Mouse (Mus musculus) forebrain, embryonic 10.5 days (tissue): ENCODE results near the gene Utrn. TPM values are rescaled to one million over a fixed set of nuclear protein-coding genes. Genes with fewer than 3 reads are reported as not detected.

Source experiments
- DNase-seq: peaks from one replicate; pipeline ENCODE4 v3.0.0-alpha.2; 2017; ENCODE audit warnings: low spot score; ENCODE audit errors: extremely low spot score
- H3K27ac ChIP-seq: fragments of 300-500 bp; sonication (generic); 2 replicates; pipeline ENCODE4 v1.5.1; 2016; ENCODE audit warnings: mild to moderate bottlenecking
- H3K27me3 ChIP-seq: fragments of 300-500 bp; sonication (generic); 2 replicates; pipeline ENCODE4 v1.6.1; 2016; ENCODE audit warnings: mild to moderate bottlenecking; ENCODE audit not compliant: poor library complexity, severe bottlenecking
- H3K36me3 ChIP-seq: fragments of 300-500 bp; sonication (generic); replicated peaks from 2 replicates; pipeline ENCODE4 v1.6.1; 2016; ENCODE audit warnings: mild to moderate bottlenecking, moderate library complexity
- H3K4me1 ChIP-seq: fragments of 300-500 bp; sonication (generic); 2 replicates; pipeline ENCODE4 v1.6.1; 2016
- H3K4me3 ChIP-seq: fragments of 300-500 bp; sonication (generic); 2 replicates; pipeline ENCODE4 v1.5.1; 2016; ENCODE audit warnings: mild to moderate bottlenecking, moderate library complexity
- H3K9me3 ChIP-seq: fragments of 300-500 bp; sonication (generic); 2 replicates; pipeline ENCODE4 v1.6.1; 2016; ENCODE audit warnings: mild to moderate bottlenecking, moderate library complexity
- WGBS: fragments of 180-500 bp; shearing (Covaris S2); methylation state at CpG from one replicate; pipeline ENCODE4 v1.1.7; 2016; 5-methylcytosine and 5-hydroxymethylcytosine counted together
- polyA plus RNA-seq: library from polyadenylated mRNA; unstranded; fragments of >200 nt; fragmentation: Nextera tagmentation; extraction: Ambion mirVana; gene quantifications from 2 replicates; pipeline ENCODE4 v1.2.1, GENCODE M21; 2016

Gene Utrn
- polyA plus RNA-seq, 1 experiment from 2014 or later, result 44.3 TPM

- DNase-seq, result no peak
- no peaks in the 10 kb centered on the region for H3K36me3 ChIP-seq
- 87% methylated on average over 13 of the region's 13 CpGs for WGBS
These were observed 19.2 kb upstream of the Utrn start for GRCm38 (mm10) chr10:12888373-12888772.

DNA sequence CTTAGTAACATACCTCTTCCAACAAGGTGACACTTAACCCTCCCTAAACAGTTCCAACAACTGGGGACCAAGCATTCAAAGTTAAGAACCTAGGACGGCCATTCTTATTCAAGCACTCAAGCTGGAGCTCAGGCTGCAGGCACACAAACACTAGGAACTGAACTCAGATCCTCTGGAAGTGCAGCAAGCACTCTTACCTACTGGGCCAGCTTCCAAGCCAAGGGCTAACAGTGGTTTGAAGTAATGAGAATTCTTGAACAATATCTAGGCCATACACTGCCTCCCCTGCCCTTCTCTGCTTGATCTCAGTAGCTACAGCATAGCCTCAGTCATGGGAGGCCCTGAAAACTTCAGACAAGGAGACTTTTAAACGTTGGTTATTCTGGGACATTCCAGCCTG is 18.6 kb upstream of the Utrn start:
- no peak for DNase-seq
- Histone ChIP-seq H3K4me3 (no peak overlapping the region), H3K27me3 (no peaks in the 10 kb centered on the region), H3K4me1 (peaks cover 3% of the 10 kb centered on the region; the same call in 1 of the 2 replicates), H3K27ac (no peak overlapping the region), H3K36me3 (no peaks in the 10 kb centered on the region), H3K9me3 (no peaks in the 10 kb centered on the region)
- 63% methylated on average over 2 of the region's 2 CpGs for WGBS

More at GRCm38 (mm10) chr10:12888373-12888772, 19.2 kb upstream of the Utrn start:
- Histone ChIP-seq H3K27me3 (no peaks in the 10 kb centered on the region), H3K4me3 (no peak overlapping the region), H3K9me3 (no peaks in the 10 kb centered on the region), H3K4me1 (peaks cover 3% of the 10 kb centered on the region; the same call in 1 of the 2 replicates), H3K27ac (no peak overlapping the region)

DNA sequence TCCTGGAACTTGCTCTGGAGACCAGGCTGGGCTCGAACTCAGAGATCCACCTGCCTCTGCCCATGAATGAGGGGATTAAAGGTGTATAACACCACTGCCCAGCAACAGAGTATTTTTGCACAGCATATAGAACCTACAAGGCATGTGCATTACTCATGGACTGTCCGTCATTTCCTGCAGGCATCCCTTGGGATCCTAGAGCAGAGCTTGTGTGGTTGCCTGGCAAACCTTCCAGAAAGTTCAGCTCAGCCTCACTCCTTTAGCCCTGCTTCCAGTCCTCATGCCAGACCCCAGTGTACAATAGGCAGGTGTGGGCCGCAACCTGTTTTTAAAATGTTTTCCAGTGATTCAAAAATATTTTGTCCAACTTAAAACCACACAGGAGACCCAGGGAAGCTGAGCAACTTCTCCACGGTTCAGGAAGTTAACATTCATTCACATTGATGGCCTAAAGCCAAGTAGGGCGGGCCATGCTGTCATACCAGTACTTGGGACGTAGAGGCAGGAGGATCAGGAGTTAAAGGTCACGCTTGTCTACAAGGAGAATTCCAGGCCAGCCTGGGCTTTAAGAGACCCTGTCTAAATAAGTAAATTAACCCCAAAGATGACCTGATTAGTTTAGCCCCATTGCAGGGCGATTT is 15.3 kb upstream of the Utrn start:
- H3K4me1 ChIP-seq, result peaks cover 7% of the 10 kb centered on the region
- H3K9me3 ChIP-seq, result no peaks in the 10 kb centered on the region
- no peaks in the 10 kb centered on the region for H3K36me3 ChIP-seq
- H3K27me3 ChIP-seq, result 0 out of 2 replicates have a peak, but pooled peaks cover 6% of the 10 kb centered on the region
- H3K4me3 ChIP-seq, result no peak overlapping the region
- WGBS, result 67% methylated on average over 8 of the region's 8 CpGs
- no peak for DNase-seq
- no peak overlapping the region for H3K27ac ChIP-seq

GRCm38 (mm10) chr10:12881911-12882310 is 12.7 kb upstream of the Utrn start:
- Histone ChIP-seq H3K9me3 (no peaks in the 10 kb centered on the region), H3K4me1 (peaks cover 18% of the 10 kb centered on the region), H3K4me3 (no peak overlapping the region), H3K27me3 (peaks cover 20% of the 10 kb centered on the region), H3K27ac (no peak overlapping the region), H3K36me3 (no peaks in the 10 kb centered on the region)
- WGBS, result 74% methylated on average over 4 of the region's 4 CpGs
- no peak for DNase-seq

DNA sequence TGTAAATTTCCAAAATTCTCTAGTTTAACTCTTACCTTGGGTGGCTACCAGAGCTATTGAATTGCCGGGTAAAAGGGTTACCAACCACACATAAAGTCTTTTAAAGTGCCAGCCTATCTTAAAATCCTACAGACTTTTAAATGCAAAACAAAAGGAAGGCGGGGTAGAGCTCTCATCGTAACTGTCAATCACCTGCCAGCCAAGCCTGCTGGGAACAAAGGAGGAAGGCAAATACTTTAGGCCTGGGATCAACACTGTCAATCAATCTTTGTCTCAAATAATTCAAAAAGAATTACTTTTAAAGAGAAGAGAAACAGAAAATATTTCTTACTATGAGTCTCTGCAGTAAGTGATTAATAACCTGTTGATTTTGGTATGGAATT is 10.1 kb upstream of the Utrn start:
- peak overlapping the region; percentile 42 for H3K4me3 ChIP-seq
- H3K36me3 ChIP-seq, result no peaks in the 10 kb centered on the region
- no peaks in the 10 kb centered on the region for H3K9me3 ChIP-seq
- peaks cover 23% of the 10 kb centered on the region for H3K27me3 ChIP-seq
- DNase-seq, result peak; percentile 31
- WGBS, result 1% methylated on average over 3 of the region's 3 CpGs
- peak overlapping the region; percentile 83 for H3K27ac ChIP-seq
- H3K4me1 ChIP-seq, result peaks cover 16% of the 10 kb centered on the region

GRCm38 (mm10) chr10:12878661-12879312 is 9.6 kb upstream of the Utrn start:
- no peaks in the 10 kb centered on the region for H3K9me3 ChIP-seq
- H3K4me3 ChIP-seq, result peak overlapping the region; percentile 42
- no peaks in the 10 kb centered on the region for H3K36me3 ChIP-seq
- peaks cover 15% of the 10 kb centered on the region for H3K4me1 ChIP-seq
- H3K27ac ChIP-seq, result peak overlapping the region; percentile 83
- peaks cover 23% of the 10 kb centered on the region for H3K27me3 ChIP-seq
- WGBS, result 4% methylated on average over 14 of the region's 14 CpGs
- peak; percentile 67 for DNase-seq

DNA sequence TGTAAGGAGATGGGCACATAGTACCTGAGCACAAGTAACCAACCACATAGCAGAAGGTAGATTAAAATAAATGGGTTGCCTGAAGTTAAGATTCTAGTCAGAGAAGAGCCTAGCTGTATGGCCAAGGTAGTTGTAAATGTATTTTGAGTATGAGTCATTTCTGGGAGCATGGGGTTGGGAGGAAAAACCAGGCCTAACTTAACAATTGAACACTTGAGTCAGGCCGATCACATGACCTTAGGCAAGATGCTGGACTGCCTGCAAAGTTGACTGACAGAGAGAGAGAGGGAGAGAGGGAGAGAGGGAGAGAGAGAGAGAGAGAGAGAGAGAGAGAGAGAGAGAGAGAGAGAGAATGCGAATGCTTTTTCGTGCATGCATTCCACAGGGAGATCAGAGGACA is 7.3 kb upstream of the Utrn start:
- Histone ChIP-seq H3K4me3 (no peak overlapping the region), H3K4me1 (peaks cover 15% of the 10 kb centered on the region), H3K27ac (no peak overlapping the region), H3K27me3 (peaks cover 23% of the 10 kb centered on the region), H3K36me3 (no peaks in the 10 kb centered on the region), H3K9me3 (no peaks in the 10 kb centered on the region)
- WGBS, result 72% methylated on average over 3 of the region's 3 CpGs
- DNase-seq, result no peak

- H3K4me3 ChIP-seq, result no peak overlapping the region
- no peak for DNase-seq
- WGBS, result 92% methylated on average over 4 of the region's 4 CpGs
- H3K4me1 ChIP-seq, result peaks cover 15% of the 10 kb centered on the region
- no peaks in the 10 kb centered on the region for H3K36me3 ChIP-seq
- H3K27ac ChIP-seq, result no peak overlapping the region
- H3K9me3 ChIP-seq, result no peaks in the 10 kb centered on the region
- H3K27me3 ChIP-seq, result peaks cover 26% of the 10 kb centered on the region
These were observed 6.2 kb upstream of the Utrn start for GRCm38 (mm10) chr10:12875410-12875809.

- no peak overlapping the region for H3K4me3 ChIP-seq
- H3K4me1 ChIP-seq, result peaks cover 14% of the 10 kb centered on the region
- no peaks in the 10 kb centered on the region for H3K9me3 ChIP-seq
- 84% methylated on average over 8 of the region's 8 CpGs for WGBS
- DNase-seq, result no peak
- no peak overlapping the region for H3K27ac ChIP-seq
- H3K27me3 ChIP-seq, result peaks cover 23% of the 10 kb centered on the region
- H3K36me3 ChIP-seq, result no peaks in the 10 kb centered on the region
These were observed 5.6 kb upstream of the Utrn start for GRCm38 (mm10) chr10:12874577-12875277.

DNA sequence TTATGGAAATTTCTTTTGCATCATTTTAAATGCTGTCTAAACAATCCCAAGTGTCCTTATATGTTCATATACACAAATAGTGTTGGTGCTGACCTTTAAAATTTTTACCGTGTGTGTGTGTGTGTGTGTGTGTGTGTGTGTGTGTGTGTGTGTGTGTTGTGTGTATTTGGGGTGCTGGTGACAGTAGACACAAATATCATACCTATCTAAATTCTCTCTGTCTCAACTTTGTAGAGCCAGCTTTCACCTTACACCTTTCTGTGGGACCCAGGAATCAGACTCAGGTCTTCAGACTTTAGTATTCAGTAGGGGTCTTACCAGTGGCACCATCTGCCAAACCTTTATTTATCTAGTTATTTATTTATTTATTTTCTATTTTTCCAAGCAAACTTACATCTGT is 681 bp upstream of the Utrn start:
- WGBS, result 32% methylated on average over 1 of the region's 1 CpGs
- Histone ChIP-seq H3K4me1 (peaks cover 23% of the 10 kb centered on the region), H3K27ac (peak overlapping the region; percentile 99; the same call in 1 of the 2 replicates)

DNA sequence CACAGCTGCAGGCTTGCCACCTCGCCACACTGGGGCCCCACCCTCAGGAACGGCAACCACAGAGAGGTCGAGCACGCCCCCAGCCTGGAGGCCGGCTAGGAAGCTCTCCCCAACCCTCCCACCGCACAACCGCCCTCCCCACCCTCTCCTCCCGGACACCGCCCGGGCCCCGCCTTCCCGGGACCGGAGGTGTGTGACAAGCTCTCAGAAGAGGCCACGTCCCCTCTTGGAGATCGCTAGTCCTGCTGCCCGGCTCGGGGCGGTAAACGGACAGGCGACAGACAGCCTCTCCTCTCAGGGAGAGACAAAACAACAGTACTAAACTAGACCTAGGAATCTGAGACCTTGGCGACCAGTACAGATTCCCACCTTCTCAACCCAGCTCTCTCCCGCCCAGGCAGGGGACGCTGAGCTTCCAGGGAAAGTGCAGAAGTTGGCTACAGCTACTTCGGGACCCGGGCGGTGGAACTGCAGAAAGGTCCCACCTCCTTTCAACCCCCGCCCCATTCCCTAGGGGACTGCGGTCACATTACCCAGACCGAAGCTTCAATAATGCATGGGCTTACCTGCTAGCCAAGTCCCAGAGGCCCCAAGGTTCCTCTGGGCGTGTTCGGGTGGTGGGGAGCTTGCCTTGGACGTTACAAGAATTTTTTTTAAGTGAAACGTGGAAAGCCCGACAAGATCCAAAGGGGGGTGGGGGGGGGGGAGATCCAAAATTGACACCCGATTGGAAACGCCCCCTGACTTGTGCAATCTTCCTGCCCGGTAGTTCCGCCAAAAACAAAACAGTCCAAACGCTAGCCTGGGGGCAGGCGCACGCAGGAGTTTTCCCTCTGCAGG is 756 bp downstream of the Utrn start:
- H3K36me3 ChIP-seq, result no peaks in the 10 kb centered on the region
- peak overlapping the region; percentile 82 for H3K4me3 ChIP-seq
- H3K27me3 ChIP-seq, result peaks cover 10% of the 10 kb centered on the region; the same call in 1 of the 2 replicates
- peaks cover 23% of the 10 kb centered on the region for H3K4me1 ChIP-seq
- H3K27ac ChIP-seq, result peak overlapping the region; percentile 99
- WGBS, result under 1% methylated on average over 41 of the region's 41 CpGs
- peak; percentile 78 for DNase-seq
- no peaks in the 10 kb centered on the region for H3K9me3 ChIP-seq

More for the DNA sequence above, 681 bp upstream of the Utrn start:
- peaks cover 10% of the 10 kb centered on the region; the same call in 1 of the 2 replicates for H3K27me3 ChIP-seq
- DNase-seq, result no peak
- no peaks in the 10 kb centered on the region for H3K9me3 ChIP-seq
- H3K36me3 ChIP-seq, result no peaks in the 10 kb centered on the region
- H3K4me3 ChIP-seq, result peak overlapping the region; percentile 82

DNA sequence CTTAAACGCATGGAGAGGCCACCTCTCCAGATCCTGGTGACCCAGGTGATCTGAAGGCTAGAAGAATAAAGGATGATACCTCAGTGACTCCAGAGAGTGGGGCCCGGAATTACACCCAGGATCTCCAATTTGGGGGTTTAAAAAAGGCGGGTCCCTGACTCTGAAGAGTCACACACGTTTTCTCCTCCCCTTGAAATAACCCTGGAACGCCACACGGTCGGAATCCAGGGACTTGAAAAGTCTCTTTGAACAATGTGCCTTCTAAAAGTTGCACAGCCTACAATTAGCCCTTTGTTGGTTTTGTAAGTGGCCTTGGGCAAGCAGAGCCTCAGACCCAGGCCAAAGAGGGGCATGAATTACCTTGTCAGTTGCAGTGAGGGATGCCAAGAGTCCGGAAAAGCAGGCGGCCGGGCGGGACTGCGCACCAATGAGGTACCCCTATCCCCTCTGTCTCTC is 1.4 kb downstream of the Utrn start:
- H3K4me1 ChIP-seq, result peaks cover 23% of the 10 kb centered on the region
- WGBS, result 0% methylated on average over 12 of the region's 12 CpGs
- peak overlapping the region; percentile 99 for H3K27ac ChIP-seq
- peaks cover 10% of the 10 kb centered on the region; the same call in 1 of the 2 replicates for H3K27me3 ChIP-seq
- no peak for DNase-seq
- H3K9me3 ChIP-seq, result no peaks in the 10 kb centered on the region
- H3K36me3 ChIP-seq, result no peaks in the 10 kb centered on the region
- peak overlapping the region; percentile 82 for H3K4me3 ChIP-seq
